Mouse (Mus musculus): ENCODE measurements around the gene Pdrg1. TPM values are rescaled to one million over a fixed set of nuclear protein-coding genes. Genes with fewer than 3 reads are reported as not detected.

The Pdrg1 gene
- polyA plus RNA-seq, 1 experiment from 2014 or later: 128 TPM

DNA sequence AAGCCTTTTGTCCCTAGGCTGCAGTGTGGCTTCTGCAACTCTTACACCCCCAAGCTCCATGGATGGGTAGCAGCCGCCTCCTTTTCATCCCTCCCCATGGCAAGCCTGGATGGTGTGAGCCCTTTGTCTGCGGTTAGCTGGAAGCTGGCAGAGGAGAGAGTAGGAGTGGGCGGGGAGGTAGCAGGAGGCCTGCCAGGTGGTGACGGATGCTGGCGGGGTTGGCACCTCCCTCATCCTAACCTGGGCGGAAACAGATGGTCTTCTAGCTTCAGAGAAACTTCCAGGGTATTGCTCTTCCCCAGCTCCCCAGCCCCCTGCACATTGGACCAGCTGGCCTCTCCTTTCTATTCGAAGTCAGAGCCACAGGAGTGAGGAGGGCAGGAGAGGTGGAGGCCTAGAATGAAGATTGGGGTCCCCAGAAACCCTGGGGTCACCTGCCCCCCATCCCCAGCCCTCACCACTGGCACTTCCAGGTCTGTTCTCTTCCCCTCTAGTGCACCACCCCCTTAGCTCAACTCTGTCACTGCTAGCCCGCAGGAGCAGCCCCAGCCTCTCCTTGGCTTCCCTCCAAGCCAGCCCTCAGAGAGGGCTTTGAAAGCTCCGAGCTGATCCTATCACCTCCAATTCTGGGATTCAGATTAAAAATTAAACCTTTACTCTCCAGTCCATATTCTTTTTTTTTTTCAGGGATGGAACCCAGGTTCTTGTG is 34.2 kb upstream of the Pdrg1 start:
- Histone ChIP-seq H3K4me1 (peaks cover 18% of the 10 kb centered on the region), H3K9ac (replicated peaks) (no peak overlapping the region)

DNA sequence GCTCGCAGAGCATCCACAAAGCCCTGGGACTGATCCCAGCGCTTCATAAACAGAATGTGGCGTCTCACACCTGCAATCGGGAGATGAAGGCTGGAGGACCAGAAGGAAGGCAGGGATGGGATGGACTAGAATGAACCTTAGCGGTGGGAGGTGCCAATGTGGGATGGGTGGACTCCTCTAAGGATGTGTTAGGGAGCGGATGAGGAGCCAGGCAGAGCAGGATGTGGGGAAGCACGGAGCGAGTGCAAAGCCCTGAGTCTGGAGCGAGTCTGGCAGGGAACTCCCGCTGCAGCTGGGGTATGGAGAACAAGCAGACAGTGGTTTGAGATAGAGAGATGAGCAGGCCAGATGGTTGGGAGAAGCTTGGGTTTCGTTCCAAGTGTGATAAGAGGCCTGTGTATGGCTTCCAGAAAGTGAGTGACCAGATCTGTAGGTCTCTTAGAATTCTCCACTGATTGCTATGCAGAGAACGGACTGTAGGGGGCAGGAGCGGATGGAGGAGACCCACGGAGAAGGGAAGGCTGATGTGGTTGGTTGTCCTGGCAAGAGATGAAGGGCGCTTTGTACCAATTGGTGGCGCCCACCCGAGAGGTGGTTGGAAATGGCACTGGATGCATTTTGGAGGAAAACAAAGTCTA is 32.7 kb upstream of the Pdrg1 start:
- Histone ChIP-seq H3K9me3 (no peaks in the 10 kb centered on the region), H3K4me1 (peaks cover 18% of the 10 kb centered on the region), H3K9ac (replicated peaks) (no peak overlapping the region), H3K27ac (replicated peaks) (no peak overlapping the region), H3K36me3 (no peaks in the 10 kb centered on the region), H3K4me3 (no peak overlapping the region), H3K27me3 (peaks cover 20% of the 10 kb centered on the region), H3K4me2 (replicated peaks) (no peak overlapping the region; the same call in 1 of the 2 replicates)
- no peak for ATAC-seq (ENCODE audit: low FRiP score, low read depth)
- 45% methylated on average over 17 of the region's 17 CpGs for WGBS

More for the DNA sequence above, 34.2 kb upstream of the Pdrg1 start:
- no peak overlapping the region for H3K27ac ChIP-seq (replicated peaks)
- H3K27me3 ChIP-seq: peaks cover 26% of the 10 kb centered on the region
- no peak overlapping the region for H3K4me2 ChIP-seq (replicated peaks)
- peaks cover 6% of the 10 kb centered on the region; the same call in 1 of the 2 replicates for H3K36me3 ChIP-seq
- 62% methylated on average over 9 of the region's 9 CpGs for WGBS
- ATAC-seq (ENCODE audit: low FRiP score, low read depth): no peak
- H3K9me3 ChIP-seq: no peaks in the 10 kb centered on the region
- no peak overlapping the region for H3K4me3 ChIP-seq

DNA sequence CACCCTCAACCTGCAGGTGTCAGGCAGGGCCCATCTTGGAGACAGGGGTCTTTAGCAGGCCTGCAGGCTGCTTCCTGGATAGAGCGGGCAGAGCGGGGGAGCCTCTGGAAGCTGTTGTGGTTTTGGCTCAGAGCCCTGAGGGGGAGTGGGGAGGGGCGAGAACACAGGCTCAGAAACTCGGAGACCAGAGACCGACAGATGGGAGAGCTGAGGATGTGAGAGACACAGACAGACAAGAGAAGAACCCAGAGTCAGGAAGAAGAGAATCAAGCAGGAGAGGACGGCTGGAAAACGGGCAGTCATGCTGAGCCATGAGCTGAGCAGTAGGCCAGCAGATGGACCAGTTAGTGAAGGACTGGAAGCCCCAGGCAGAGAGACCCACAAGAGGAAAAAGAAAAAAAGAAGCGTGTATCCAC is 30.7 kb upstream of the Pdrg1 start:
- Histone ChIP-seq H3K4me2 (replicated peaks) (no peak overlapping the region), H3K4me1 (peaks cover 13% of the 10 kb centered on the region), H3K27me3 (no peaks in the 10 kb centered on the region), H3K4me3 (no peak overlapping the region), H3K36me3 (no peaks in the 10 kb centered on the region), H3K9me3 (no peaks in the 10 kb centered on the region), H3K27ac (replicated peaks) (peak overlapping the region; percentile 17; the same call in 1 of the 2 replicates), H3K9ac (replicated peaks) (no peak overlapping the region)
- 48% methylated on average over 8 of the region's 8 CpGs for WGBS
- no peak for ATAC-seq (ENCODE audit: low FRiP score, low read depth)

DNA sequence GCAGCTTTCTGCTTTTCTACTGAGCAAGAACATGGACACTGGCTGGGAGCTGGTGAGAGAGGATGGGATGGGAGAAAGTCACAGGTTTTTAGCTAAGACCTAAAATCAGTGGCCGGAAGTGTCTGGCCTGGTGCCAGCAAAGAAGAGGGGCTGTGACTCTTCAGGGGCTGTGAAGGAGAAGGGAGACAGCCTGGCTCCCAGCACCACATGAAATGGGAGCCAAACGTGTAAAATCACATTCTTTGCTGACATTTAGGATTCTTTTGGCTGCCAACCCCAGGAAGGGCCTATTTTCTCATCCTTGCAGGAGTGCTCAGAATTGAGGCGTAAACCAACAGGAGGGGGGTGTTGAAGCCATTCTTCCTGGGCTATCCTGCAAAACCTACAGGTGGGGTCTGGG is 28.7 kb upstream of the Pdrg1 start:
- H3K9me3 ChIP-seq: no peaks in the 10 kb centered on the region
- H3K4me2 ChIP-seq (replicated peaks): no peak overlapping the region
- no peaks in the 10 kb centered on the region for H3K27me3 ChIP-seq
- H3K4me1 ChIP-seq: peaks cover 9% of the 10 kb centered on the region
- H3K9ac ChIP-seq (replicated peaks): no peak overlapping the region
- H3K4me3 ChIP-seq: no peak overlapping the region
- H3K27ac ChIP-seq (replicated peaks): no peak overlapping the region
- WGBS: 62% methylated on average over 3 of the region's 3 CpGs
- no peak for ATAC-seq (ENCODE audit: low FRiP score, low read depth)
- no peaks in the 10 kb centered on the region for H3K36me3 ChIP-seq

DNA sequence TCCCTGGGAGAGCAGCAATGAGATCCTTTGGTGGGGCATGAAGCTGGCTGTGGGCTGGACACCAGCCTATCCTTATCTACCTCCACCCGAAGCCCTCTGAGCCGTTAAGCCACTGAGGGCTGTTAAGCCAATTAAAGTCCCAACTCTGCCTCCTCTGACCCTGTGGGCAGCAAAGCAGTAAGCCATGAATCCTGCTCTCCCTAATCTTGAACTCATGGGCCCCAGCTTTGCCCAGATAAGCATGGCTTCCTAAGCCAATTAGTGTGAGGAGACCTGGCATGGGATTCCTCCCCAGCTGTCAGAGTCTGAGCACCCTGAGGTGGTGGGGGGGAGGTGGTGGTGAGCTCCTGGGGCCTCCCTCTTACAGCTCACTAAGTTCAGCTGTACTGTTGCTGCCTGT is 21.5 kb upstream of the Pdrg1 start:
- peaks cover 11% of the 10 kb centered on the region; the same call in 1 of the 2 replicates for H3K4me1 ChIP-seq
- no peak for ATAC-seq (ENCODE audit: low FRiP score, low read depth)
- H3K4me3 ChIP-seq: no peak overlapping the region

DNA sequence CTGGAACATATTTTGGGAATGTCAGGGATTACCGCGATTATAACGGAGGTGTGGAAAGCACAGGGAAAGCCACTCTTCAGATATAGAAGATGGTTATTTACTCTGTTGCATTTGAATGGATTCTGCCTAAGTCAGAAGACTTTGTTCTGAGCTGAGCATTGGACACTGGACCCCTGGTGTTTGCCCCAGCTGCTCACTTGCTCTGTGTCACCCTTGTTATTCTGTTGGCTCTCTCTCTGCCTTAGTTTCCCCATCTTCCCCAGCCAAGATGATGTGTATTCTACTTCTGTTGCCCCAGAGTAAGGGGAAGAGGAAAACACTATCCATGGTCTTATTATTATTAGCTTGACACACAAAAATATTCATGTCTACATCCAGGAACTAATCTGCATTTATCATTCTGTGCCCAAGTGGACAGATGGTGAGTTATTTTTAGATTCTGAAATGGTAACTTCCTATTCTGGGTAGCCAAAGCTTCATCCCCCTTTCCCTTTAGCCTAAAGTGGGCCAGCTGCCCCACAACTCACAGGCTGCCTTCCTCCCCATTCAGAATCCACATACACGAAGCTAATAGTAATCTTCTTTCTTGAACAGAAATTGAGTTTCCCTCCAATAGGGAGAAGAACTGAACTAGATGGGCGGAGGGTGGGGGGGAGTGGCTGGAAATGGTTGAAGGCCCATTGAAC is 18.5 kb upstream of the Pdrg1 start:
- peaks cover 16% of the 10 kb centered on the region; the same call in 1 of the 2 replicates for H3K4me1 ChIP-seq
- ATAC-seq (ENCODE audit: low FRiP score, low read depth): no peak
- peak overlapping the region; percentile 69 for H3K4me3 ChIP-seq
- H3K4me2 ChIP-seq (replicated peaks): peak overlapping the region; percentile 89
- H3K36me3 ChIP-seq: no peaks in the 10 kb centered on the region
- H3K27me3 ChIP-seq: peaks cover 41% of the 10 kb centered on the region
- H3K27ac ChIP-seq (replicated peaks): no peak overlapping the region
- 65% methylated on average over 5 of the region's 5 CpGs for WGBS
- no peaks in the 10 kb centered on the region for H3K9me3 ChIP-seq
- no peak overlapping the region for H3K9ac ChIP-seq (replicated peaks)

More for the DNA sequence above, 21.5 kb upstream of the Pdrg1 start:
- Histone ChIP-seq H3K36me3 (no peaks in the 10 kb centered on the region), H3K4me2 (replicated peaks) (no peak overlapping the region), H3K27ac (replicated peaks) (no peak overlapping the region), H3K9ac (replicated peaks) (no peak overlapping the region), H3K9me3 (no peaks in the 10 kb centered on the region), H3K27me3 (peaks cover 19% of the 10 kb centered on the region)
- WGBS: 19% methylated on average over 2 of the region's 2 CpGs

DNA sequence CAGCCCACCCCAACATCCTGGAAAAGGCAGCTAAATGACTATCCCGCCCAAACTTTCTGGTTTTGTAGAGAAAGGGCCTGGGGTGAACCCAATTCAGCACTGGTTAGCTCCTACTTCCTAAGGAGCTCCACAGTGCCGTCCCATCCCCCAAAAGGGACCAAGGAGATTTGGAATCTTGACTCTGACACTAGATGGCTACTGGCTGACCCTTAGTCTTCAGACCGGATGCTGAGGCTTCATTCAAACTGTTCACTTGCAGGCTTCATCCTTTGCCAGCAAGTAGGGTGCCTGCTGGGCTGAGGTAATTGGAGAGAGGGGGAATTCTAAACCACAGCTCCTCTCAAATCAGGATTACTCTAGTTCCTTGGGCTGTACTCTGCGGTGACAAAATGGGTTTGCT is 17.7 kb upstream of the Pdrg1 start:
- no peak for ATAC-seq (ENCODE audit: low FRiP score, low read depth)
- WGBS: 13% methylated on average over 4 of the region's 4 CpGs
- Histone ChIP-seq H3K27ac (replicated peaks) (no peak overlapping the region), H3K9me3 (no peaks in the 10 kb centered on the region), H3K36me3 (no peaks in the 10 kb centered on the region), H3K4me1 (peaks cover 16% of the 10 kb centered on the region; the same call in 1 of the 2 replicates), H3K9ac (replicated peaks) (peak overlapping the region; percentile 66; the same call in 1 of the 2 replicates), H3K4me2 (replicated peaks) (peak overlapping the region; percentile 89), H3K27me3 (peaks cover 41% of the 10 kb centered on the region), H3K4me3 (peak overlapping the region; percentile 69)

DNA sequence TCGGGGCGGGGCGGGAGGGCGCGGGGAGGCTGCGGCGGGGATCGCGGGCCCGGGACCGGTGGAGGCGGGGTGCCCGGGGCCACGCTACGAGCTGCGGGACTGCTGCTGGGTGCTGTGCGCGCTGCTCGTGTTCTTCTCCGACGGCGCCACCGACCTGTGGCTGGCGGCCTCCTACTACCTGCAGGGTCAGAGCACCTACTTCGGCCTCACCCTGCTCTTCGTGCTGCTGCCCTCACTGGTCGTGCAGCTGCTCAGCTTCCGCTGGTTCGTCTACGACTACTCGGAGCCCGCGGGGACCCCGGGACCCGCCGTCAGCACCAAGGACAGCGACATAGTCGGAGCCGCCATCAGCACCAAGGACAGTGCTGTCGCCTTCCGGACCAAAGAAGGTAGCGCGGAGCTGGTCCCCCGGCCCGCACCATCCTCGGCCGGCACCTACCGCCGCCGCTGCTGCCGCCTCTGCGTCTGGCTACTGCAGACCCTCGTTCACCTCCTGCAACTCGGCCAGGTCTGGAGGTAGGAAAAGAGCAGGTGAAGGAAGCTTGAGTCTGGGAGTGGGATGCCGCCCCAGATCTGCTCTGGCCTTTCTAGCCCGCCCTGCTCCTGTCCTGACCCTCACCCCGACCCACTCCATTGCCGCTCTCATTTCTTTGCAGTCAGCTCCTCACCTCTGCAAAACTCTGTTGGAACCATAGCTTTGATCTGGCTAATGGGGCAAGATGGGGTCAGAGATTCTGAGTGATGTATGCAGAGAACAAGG is 17.0 kb upstream of the Pdrg1 start:
- Histone ChIP-seq H3K9me3 (no peaks in the 10 kb centered on the region), H3K27me3 (peaks cover 41% of the 10 kb centered on the region), H3K4me3 (peak overlapping the region; percentile 69), H3K4me1 (peaks cover 16% of the 10 kb centered on the region; the same call in 1 of the 2 replicates), H3K27ac (replicated peaks) (peak overlapping the region; percentile 74), H3K9ac (replicated peaks) (peak overlapping the region; percentile 66), H3K4me2 (replicated peaks) (peak overlapping the region; percentile 89), H3K36me3 (no peaks in the 10 kb centered on the region)
- WGBS: 3% methylated on average over 40 of the region's 58 CpGs
- ATAC-seq (ENCODE audit: low FRiP score, low read depth): peak; percentile 72

DNA sequence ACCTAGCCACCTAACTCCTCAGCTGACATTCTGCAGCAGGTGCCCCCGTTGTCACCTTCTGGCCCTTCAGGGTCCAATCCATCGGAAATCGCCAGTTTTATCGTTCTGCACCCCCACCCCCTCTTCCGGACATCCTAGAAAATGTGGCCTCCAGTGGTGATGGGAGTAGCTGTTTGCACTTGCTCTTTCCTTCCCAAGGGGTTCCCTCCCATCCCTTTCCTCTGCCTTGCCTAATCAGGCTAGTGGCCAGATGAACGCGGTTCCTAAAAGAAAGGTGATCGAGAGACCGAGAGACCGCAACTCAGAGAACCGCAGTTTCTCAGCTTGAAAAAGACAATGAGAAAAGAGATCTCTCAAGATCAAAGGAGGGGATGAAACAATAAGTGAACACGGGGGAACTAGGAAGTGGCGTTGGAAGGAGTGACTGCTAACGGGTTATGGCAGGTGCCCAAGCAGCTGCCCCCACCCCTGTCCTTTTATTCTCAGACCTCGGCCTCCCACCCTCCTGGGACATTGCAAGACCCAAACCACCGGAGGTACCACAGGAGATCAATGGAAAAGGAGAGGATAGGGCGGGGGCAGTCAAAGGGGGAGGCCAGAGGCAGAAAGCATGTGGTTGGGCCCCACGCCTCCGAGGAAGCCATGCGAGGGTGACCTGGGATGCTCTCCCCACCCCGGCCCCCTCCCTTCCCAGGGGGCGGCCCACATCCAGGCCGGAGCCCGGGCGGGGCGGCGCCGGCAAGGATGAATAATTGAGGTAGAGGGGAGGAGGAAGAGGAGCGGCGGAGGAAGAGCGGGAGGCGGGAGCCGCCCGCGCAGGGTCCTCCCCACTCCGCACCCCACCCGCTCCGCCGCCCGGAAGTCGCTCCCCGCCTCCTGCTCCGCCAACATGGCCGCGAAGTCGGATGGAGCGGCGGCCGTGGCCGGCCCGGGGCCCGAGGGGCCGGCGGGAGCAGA is 16.2 kb upstream of the Pdrg1 start, which contains the start of gene Xkr7:
Gene Xkr7 (plus strand): TSS at position 727 of the 957 bp plus-strand sequence.
- peak; percentile 66 for ATAC-seq (ENCODE audit: low FRiP score, low read depth)
- peaks cover 41% of the 10 kb centered on the region for H3K27me3 ChIP-seq
- 2% methylated on average over 47 of the region's 54 CpGs for WGBS

DNA sequence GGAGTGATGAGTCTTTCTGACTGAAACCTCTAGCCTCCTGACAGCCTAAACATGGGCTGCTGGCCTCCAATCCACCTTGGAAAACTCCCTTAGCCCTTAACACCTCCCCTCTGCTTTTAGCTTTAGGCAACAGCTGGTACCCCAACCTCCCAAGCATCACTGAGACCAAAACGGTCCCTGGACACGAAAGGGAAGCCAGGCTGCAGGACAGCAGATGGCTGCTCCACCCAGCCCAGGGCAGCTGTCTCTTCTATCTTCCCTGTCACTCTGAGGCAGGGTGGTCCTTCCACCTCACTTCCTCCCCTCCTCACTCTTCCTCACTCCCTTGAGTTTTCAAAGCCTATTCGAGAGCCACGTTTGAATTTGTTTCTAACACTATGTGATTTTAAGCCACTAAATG is 15.2 kb upstream of the Pdrg1 start:
- H3K4me1 ChIP-seq: peaks cover 16% of the 10 kb centered on the region; the same call in 1 of the 2 replicates
- no peak overlapping the region for H3K4me3 ChIP-seq
- 20% methylated on average over 4 of the region's 4 CpGs for WGBS
- no peaks in the 10 kb centered on the region for H3K9me3 ChIP-seq
- peak overlapping the region; percentile 89; the same call in 1 of the 2 replicates for H3K4me2 ChIP-seq (replicated peaks)
- ATAC-seq (ENCODE audit: low FRiP score, low read depth): no peak
- no peaks in the 10 kb centered on the region for H3K36me3 ChIP-seq
- no peak overlapping the region for H3K9ac ChIP-seq (replicated peaks)
- H3K27ac ChIP-seq (replicated peaks): no peak overlapping the region
- peaks cover 41% of the 10 kb centered on the region for H3K27me3 ChIP-seq

More for the DNA sequence above, 16.2 kb upstream of the Pdrg1 start, which contains the start of gene Xkr7:
- H3K9me3 ChIP-seq: no peaks in the 10 kb centered on the region
- peak within 1 kb of the TSS; percentile 66 for H3K9ac ChIP-seq (replicated peaks)
- peaks cover 16% of the 10 kb centered on the region; the same call in 1 of the 2 replicates for H3K4me1 ChIP-seq
- H3K36me3 ChIP-seq: no peaks in the 10 kb centered on the region
- peak within 1 kb of the TSS; percentile 89 for H3K4me2 ChIP-seq (replicated peaks)
- H3K4me3 ChIP-seq: peak within 1 kb of the TSS; percentile 69
- H3K27ac ChIP-seq (replicated peaks): peak within 1 kb of the TSS; percentile 74

Measured in midbrain, embryonic 12.5 days (tissue).